Mouse (Mus musculus): ENCODE results near the gene Tmem14c.
"Not testable (repeated sequence)": the region's sequence is repeated elsewhere in the genome, so short reads cannot be mapped to it uniquely, and the experiment has no call there.

The Tmem14c gene

DNA sequence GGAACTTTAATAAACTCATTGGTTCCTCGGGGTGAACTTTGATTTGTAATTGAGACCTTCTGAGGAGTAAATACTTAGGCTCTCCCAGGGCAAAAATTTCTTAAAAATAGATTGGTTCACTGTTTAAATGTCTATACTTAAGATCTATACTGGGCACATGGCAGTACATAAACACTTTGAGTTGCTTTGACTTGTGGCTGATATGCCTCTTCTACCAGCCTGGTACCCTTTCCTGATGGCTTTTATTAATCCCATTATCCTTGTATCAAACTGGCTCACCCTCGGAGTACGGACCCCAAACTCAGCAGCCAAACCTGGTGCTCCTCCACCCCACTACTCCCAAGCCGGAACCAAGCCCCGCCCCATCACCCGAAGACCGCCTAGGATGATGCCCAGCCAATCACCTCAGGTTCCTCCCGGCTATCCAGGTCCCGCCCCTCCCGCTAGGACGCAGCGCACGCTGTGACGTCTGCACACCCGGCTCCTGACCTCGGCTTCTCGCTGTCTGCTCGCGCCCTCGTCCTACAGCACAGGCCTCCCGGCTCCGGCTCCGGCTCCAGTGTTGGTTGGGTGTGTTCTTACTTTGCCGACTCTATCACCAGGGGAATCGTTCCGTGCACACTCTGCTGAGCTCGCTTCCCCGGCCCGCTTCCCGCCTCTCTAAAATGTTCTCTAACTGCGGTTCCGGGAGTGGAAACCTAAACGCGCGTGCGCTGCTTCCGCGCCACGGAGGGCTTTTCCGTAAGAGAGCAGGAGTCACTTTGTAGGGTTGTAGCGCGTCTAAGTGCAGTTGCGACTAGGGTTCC lies at the start of gene Tmem14c:
TSS of gene Tmem14c (plus strand) at position 464 of the 806 bp plus-strand sequence.
- peak; percentile 97 for DNase-seq

DNA sequence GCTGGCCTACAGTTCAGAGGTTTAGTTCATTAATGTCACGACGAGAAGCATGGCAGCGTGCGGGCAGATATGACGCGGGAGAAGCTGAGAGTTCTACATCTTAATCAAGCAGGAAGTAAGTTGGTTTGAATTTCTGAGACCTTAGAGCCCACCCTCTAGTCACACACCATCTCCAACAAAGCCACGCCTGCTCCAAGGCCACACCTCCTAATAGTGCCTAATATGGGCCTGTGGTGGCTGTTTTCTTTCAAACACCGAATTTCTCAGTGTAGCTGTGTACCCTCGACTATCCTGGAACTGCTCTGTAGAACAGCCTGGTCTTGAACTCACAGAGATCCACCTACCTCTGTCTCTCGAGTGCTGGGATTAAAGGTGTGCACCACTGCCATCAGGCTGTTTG lies 48.5 kb upstream of the Tmem14c start:
- no peak for DNase-seq

DNA sequence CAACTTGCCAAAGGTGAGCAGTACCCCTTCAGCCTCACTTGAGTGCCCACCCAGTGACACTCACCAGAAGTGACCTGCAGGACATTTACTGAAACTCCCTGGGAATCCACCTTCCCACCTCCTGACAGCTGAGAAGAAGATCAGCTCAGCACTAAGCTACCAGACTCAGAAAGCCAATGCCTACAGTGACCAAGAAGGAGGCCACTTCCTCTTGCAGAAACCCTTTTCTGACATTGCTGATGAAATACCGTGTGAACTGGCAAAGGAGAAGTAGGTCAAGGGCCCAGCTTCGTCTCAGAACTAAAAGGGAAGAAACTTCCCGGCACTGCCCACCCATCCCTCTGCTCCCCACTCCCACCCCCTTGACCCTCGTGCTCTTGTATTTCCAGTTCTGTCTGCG lies 47.5 kb upstream of the Tmem14c start:
- no peak for DNase-seq

DNA sequence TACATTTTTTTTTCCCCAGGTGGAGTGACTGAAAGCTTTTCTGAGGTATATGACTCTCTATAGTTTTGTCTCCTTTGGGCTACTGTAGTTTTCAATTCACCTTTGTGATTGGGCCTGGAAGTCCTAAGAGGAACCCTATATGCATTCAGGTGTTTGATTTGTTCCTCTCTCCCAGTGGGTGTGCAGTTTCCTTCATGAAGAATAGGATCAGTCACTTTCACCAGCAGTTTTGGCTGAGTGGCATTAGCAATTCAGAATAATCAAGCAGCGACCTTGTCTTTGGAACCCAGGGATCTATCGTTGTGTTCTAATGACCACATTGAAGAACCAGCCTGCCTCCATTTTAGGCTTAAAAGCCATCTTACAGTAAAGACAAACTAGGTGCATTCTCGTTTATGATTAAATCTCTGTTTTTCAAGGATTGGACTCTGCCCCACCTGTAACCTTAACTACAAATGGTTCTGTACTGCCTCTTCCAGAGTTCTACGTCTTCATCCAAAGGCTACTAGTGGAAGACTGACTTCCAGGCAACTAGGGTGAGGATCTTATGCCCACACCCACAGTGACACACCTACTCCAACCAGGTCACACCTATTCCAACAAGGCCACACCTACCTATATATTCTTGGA lies 46.2 kb upstream of the Tmem14c start:
- DNase-seq = no peak

DNA sequence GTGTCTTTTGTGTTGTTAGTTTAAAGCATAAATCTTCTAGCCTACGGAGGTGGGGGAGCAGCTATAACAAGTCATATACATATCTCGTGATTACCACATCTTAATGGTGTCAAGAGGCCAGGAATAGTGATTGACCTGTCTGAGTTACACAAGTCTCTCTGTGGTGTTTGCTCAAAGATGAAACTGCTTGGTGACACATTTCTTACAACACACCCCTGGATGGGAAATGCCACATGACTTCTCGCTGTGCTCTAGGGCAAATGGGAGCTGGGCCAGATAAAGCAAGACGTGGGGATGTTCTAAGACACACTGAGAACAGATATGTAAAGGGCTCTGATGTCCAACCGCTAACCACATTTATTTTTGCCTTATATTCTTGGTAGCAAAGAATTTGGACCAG lies 44.8 kb upstream of the Tmem14c start:
- no peak for DNase-seq

DNA sequence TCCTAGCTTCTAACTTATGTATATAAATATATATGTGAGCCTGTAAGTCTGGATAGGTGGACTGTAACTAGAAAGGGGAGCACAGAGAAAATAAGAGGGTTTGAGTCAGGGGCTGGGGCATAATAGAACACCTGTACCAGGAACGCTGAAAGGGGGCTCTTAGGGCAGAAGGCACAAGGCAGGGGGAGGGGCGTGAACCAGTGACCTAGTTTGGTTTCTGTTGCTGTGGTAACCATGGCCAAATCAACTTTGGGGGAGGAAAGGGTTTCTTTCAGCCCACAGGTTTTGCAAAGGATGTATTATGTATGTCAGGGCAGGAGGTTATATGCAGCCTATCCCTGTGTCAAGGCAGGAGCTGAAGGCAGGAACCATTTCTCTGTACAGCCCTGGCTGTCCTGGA lies 44.3 kb upstream of the Tmem14c start:
- no peak for DNase-seq

DNA sequence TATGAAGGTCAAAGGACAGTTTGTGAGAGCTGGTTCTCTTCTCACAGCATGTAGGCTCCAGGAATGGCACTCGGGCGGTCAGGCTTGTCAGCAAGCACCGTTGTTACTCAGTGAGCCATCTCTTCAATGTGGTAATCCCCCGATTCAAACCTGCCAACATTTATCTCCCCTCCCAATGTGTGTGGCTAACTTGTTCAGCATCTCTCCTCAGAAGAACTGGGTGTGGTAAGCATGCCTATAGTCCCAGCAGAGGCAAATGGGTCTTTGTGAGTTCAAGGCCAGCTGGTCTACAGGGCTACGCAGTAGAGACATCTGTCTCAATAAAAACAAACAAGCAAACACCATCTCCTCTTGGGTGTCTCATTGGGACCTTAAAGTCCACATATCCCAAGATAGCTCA lies 43.1 kb upstream of the Tmem14c start:
- no peak for DNase-seq

DNA sequence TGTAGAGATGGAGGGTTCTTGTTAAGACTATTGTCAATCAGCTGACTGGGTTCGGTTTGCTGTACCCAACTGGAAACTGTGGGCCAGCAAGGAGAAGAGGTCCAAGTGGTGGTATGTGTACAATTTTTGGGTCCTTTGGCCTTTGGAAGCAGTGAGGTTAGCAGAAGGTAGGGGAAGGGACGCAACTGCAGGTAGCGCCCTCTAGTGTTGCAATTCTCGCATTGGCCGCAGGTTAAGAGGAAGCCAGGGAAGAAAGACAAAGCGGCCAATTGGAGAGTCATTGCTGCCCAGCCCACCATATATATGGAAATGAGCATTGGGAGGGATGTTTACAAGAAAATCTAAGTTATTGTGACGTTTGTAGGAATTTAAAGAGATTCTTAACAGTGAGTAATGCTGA lies 38.5 kb upstream of the Tmem14c start:
- DNase-seq = peak; percentile 33

DNA sequence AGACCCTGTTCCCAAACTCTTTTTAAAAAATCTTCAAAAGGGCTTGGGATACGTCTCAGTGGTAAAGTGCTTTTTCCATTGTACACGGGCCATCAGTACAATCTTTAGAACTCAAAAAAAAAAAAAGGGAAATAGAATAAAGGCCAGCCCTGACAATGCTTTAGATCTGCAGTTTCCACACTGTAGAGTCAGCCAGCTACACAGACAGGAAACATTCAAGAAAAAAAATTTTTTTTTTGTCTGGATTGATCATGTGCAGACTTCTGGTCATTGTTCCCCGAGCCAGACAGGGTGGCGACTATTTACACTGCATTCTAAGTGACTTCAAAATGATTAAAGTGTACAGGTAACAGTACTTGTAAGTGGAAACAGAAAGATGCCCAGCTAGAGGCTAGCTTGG lies 37.4 kb upstream of the Tmem14c start:
- DNase-seq = no peak

DNA sequence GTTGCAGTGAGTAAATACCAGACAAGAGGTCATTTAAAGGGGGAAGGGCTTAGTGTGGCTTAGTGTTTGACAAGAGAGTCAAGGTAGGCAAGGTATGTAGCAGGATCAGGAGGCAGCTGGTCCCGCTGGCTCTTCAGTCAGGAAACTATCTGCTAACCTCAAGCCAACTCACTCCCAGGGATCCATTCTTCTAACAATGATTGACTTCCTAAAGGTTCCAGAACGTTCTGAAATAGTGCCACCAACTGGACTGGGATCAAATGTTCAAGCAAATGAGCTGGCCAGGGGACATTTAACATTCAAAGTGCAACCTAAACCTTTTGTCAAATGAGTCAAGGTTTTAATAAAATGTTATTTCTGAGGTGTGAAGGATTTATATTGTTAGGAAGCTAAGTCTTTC lies 36.8 kb upstream of the Tmem14c start:
- DNase-seq = no peak

DNA sequence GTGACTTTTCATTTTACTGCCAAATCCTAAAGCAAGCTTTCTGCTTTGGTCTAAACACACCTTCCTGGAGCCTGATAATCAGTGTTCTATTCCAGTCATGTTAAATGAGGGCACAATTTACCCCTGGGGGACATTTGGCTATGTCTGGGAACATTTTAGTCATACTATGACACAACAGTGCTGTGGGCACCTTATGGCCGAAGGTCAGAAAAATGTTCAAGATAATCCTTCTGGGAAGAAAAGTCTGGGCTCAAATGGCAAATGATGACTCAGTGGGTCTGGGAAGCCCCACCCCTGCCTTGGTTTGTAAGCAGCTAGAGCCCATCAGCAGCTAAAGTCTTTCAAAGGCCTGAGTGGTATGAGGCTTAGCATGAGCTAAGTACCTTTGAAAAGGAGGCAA lies 33.3 kb upstream of the Tmem14c start:
- DNase-seq = no peak

DNA sequence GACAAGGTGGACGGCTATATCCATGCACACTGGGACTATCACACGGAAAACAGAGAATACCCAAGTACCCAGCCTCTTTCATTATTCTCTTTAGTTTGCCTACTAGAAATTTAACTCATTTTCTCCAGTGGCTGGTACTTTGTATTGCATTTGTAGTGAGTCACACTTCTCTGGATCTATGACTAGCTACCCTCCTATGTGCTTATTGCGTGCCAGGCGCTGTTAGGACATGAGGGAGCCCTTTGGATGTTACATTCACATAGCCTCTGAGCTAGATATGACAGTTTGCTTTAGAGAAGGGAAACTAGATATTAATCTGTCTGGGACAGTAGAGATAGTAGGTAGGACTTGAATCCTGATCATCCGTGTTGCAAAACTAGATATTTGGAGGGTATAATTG lies 30.0 kb upstream of the Tmem14c start:
- no peak for DNase-seq

DNA sequence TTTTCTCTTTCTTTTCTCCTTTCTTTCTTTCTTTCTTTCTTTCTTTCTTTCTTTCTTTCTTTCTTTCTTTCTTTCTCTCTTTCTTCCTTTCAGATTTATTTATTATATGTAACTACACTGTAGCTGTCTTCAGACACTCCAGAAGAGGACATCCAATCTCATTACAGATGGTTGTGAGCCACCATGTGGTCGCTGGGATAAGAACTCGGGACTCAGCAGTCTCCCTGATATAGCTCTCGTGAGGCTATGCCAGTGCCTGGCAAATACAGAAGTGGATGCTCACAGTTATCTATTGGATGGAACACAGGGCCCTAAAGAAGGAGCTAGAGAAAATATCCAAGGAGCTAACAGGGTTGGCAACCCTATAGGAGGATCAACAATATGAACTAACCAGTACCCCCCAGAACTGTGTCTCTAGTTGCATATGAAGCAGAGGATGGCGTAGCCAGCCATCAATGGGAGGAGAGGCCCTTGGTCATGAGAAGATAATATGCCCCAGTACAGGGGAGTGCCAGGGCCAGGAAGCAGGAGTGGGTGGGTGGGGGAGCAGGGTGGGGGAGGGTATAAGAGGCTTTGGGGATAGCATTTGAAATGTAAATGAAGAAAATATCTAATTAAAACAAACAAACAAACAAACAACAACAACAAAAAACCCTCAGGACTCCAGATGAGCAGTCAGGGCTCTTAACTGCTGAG lies 28.3 kb upstream of the Tmem14c start:
- DNase-seq = not testable (repeated sequence)

DNA sequence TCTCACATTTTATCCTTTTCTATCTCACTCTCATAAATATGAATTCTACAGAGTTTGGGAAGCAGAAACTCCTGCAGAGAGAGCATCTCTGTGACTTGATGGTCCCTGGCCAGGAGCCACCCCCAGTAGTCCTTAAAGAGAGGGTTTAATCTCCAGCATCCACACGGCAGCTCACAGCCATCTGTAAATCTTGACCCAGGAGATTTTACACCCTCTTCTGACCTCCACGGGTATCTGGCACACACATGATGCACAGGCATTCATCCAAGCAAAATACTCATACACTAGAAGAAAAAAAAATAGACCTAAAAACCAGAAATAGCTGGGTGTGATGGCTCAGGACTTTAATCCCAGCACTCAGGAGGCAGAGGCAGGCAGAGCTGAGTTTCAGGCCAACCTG lies 27.7 kb upstream of the Tmem14c start:
- no peak for DNase-seq

DNA sequence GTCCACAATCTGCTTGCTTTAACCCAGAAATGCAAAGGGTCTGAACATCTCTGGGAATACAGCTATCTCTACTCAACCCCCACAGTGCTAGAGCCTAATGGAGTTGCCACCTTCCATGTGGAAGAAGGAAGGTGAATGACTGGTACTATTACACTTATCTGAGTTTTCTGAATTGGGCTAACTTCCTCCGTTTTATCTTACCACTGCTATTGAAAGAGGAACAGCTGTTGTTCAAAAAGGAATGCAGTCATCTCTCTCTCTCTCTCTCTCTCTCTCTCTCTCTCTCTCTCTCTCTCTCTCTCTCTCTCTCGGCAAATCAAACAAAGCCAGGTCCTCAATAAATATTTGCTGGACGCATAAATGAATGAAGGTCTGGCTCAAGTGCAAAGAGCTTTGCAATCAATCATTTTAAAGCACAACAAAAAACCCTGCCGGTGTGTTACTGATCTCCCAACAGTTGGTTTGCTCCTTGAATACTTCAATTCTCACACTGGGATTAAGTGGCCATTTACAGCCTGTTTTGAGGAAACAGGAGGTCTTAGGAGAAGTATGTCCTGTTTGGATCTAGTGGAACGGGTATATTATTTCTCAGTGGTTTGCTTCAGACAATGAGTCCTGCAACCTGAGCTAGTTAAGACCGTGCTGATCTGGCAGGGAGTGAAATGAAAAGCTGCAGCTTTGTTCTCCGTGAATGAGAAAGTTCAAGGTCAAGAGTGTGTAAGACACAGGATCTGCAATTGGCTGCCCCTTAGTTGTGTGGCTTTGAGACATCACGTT lies 21.4 kb upstream of the Tmem14c start:
- DNase-seq = no peak

DNA sequence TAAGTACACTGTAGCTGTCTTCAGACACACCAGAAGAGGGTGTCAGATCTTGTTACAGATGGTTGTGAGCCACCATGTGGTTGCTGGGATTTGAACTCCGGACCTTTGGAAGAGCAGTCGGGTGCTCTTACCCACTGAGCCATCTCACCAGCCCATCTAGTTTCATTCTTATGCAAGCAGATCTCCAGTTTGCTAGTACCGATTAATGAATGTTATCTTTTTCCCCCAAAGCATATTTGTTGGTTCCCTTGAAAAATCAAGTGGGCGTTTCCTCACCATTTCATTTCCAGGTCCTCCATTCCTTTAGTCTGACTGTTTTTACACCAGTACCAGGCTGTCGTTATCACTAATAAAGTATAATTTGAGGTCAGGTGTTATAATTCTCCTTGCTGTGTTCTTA lies 17.6 kb upstream of the Tmem14c start:
- DNase-seq = not testable (repeated sequence)

DNA sequence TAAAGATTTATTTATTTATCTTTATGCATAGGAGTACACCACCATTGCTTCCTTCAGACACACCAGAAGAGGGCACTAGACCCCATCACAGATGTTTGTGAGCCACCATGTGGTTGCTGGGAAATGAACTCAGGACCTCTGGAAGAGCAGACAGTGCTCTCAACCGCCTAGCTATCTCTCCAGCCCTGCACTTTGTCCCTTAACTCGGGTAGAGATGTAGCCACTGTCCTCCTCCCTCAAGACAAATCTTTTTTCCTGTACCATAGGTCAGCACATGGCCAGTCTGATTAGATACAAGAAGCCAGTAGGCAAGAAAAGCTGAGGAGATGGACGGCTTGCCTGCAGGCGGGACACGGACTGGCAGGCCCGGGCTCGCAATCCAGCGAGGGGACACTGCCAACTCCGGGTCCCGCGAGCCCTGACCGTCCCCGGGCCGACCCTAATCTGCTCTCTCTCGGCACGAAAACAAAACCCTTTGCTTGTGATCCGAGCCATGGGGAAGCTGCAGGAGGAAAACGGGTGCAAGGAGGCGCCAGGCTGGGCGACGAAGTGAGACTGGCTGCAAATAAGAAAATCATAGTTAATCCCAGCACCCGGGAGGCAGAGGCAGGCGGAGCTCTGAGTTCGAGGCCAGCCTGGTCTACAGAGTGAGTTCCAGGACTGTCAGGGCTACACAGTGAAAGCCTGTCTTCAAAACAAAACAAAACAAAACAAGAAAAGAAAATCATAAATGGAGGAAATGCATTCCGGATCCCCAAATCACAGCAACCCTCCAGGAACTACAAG lies 15.8 kb upstream of the Tmem14c start:
- DNase-seq = peak; percentile 17

DNA sequence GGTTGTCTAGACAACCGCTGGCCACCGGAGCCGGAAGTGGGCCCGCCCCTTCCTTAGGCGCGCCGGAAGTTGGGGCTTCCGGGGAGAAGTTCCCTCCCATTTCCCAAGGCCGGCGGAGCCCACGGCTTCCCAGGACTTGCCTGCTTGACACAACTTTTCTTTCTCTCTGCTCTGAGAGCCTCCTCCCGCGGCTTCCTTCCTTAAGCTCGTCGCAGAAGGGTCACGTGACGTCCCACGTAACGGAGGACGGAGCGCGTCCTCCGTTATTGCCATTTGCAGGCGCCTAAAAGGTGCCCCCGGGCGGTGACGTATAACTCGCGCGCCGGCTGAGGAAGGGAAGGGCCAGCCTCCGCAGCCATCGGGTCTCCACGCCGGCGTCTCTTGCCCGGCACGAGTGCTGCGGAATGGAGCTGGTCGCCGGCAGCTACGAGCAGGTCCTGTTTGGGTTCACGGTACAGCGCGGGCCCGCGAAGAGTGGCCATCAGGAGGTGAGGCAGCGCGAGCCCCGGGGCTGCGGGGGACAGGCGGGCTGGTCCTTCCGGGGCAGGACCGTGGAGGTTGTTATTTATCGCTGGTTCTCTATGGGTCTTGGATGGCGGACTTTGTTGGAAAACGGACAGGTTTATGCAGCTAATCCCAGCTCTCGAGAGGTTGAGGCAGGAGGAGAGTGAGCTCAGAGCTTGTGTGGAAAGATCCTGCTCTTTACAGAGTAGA lies 15.0 kb upstream of the Tmem14c start, which contains the start of gene Pak1ip1:
TSS of gene Pak1ip1 (plus strand) at position 98 of the 714 bp plus-strand sequence.
- peak; percentile 94 for DNase-seq

DNA sequence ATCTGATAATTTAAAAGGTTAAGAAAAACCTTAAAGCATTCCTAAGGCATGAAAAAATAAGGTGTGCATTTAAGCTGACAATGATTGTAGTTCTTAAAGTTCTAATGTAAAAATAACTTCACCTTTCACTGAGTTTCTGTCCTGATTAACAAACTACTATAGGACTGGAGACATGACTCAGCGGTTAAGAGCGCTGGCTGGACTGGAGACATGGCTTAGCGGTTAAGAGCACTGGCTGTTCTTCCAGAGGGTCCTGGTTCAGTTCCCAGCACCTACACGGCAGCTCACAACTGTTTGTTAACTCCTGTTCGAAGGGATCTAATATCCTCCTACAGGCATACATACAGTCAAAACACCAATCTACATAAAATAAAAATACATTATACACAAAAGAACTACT lies 14.1 kb upstream of the Tmem14c start:
- DNase-seq = no peak

DNA sequence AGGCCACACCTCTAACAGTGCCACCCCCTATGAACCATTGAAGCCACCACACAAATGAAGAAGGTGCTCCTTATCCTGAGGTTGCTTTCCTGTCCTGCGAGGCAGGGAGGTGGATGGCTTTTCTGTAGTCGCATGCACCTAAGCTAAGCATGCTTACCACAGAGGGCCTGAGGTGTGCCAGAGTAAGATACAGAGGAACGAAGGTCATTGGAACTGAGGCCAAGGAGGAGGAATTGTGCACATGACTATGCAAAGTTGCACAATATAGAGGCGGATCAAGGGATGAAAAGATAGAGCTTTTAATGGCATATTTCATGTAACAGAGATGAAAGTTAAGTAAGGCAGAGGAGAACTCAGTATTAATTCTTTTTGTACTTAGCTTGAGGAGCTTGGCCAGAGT lies 9.8 kb upstream of the Tmem14c start:
- no peak for DNase-seq

DNA sequence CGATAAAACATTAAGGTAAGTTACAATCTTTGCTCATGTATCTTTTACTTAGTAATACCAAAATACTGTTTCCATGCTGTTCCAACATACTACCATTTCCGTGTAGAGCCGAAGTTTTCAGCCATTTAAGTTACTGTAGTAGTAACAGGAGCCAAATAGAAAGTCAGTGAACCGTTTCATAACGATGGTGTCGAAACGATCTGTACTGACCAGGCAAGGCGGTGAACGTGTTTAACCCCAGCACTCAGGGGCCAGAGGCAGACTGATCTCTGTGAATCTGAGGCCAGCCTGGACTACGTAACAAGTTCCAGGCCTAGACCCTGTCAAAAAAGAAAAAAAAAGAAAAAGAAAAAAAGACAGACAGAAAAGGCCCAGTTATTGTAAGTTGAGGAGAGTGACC lies 7.8 kb upstream of the Tmem14c start:
- DNase-seq = no peak

DNA sequence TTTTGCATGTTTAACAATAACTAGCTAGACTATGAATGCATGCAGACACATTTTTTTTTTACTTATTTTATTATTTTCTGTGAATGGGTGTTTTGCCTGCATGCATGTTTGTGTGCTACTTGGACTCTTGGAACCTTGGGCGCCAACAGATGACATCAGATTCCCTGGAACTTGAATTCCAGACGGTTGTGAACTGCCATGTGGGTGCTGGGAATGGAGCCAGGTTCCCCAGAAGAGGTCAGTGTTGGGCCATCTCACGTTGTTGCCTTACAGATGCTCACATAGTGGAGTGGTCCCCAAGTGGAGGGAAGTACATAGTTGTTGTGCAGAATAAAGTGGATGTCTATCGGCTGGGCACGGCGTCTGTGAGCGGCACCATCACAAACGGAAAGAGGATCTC lies 7.1 kb upstream of the Tmem14c start:
- DNase-seq = no peak

All from right cerebral cortex, adult 18-20 months (tissue).